Mouse (Mus musculus) heart, adult 2 months (tissue): ENCODE results near the gene Ovol3.

Experiments used
- CTCF ChIP-seq: fragments of 200-600 bp; IDR thresholded peaks from 2 replicates; pipeline ENCODE4 v1.8.1; 2022; ENCODE audit warnings: antibody characterized with exemption, mild to moderate bottlenecking, moderate library complexity
- EP300 ChIP-seq: fragments of 200-500 bp; IDR thresholded peaks from 2 replicates; pipeline ENCODE4 v1.6.1; 2011; ENCODE audit warnings: low read depth, low read length, control low read depth; ENCODE audit not compliant: insufficient read depth
- POLR2A ChIP-seq: fragments of 200-500 bp; IDR thresholded peaks from 2 replicates; pipeline ENCODE4 v1.6.1; 2011; ENCODE audit warnings: mild to moderate bottlenecking, low read depth, low read length, control low read depth; ENCODE audit not compliant: insufficient read depth

GRCm38 (mm10) chr7:30279951-30280669 lies 44.6 kb upstream of the Ovol3 start, which contains the start of the genes Thap8 and Wdr62:
- TF ChIP-seq CTCF (0 out of 2 replicates have a peak, but pooled peaks have one; percentile 2), POLR2A (peak; percentile 67; the same call in 1 of the 2 replicates), EP300 (no peak)
